Mouse (Mus musculus) adrenal gland, postnatal 14 days (tissue): ENCODE results near the gene Ece2. TPM values are rescaled to one million over a fixed set of nuclear protein-coding genes. Genes with fewer than 3 reads are reported as not detected.
A peak's percentile ranks its signal among the peaks of the same experiment; 100 is the strongest.
"Not testable (repeated sequence)": the region's sequence is repeated elsewhere in the genome, so short reads cannot be mapped to it uniquely, and the experiment has no call there.

ENCODE experiments used
- DNase-seq: peaks from one replicate; pipeline ENCODE4 v3.0.0; 2021; ENCODE audit warnings: mixed read lengths
- total RNA-seq: library from RNA; stranded (reverse); gene quantifications from 2 replicates; pipeline ENCODE4 v1.2.3, GENCODE M21; 2021

Ece2 gene
- total RNA-seq, 1 experiment from 2014 or later: 13.2 TPM

GRCm38 (mm10) chr16:20621991-20622685 is 7.5 kb upstream of the Ece2 start:
- DNase-seq: peak; percentile 93

GRCm38 (mm10) chr16:20623211-20623610 is 6.4 kb upstream of the Ece2 start:
- no peak for DNase-seq

DNA sequence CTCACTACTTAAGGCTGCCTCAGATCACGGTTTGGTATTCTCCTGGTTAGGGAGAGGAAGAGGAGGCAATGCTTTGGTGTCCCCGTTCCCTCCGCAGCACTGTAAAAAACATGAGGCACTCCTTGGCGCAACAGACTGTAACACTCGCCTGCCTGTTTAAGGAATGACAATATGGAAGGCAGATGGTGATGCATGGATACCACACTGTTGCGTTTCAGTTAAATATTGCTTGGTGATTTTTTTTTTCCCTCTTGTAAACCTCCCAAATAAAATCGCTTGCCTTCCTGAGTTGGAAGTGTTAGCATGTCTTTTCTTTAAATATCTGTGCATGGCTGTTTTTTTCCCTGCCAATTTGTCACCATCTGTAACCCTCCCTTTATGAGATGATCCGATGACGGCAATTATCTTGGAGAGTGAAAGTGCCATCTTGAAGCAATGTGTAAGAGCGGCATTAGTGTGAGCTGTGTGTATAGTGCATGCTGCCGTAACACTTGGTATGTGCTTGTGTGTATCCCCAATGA is 697 bp upstream of the Ece2 start:
- DNase-seq: no peak

- DNase-seq: no peak
These were observed 7.8 kb downstream of the Ece2 start for GRCm38 (mm10) chr16:20637410-20637809.

DNA sequence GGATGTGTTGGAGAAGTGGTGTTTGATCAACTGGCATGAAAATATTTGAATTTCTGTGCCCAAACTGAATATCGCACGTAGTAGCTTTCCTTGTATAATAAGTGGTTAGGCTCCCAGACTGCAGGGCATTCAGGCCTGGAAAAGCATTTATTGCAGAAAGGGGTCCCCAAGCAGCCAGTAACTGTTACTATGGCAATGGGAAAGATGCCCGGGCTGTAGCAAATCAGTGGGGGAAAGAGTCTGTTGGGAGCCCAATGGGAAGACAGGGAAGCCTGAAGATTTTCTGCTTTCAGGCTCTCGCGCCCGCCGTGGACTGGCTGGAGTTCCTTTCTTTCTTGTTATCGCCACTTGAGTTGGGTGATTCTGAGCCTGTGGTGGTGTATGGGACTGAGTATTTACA is 8.7 kb downstream of the Ece2 start:
- DNase-seq: no peak

DNA sequence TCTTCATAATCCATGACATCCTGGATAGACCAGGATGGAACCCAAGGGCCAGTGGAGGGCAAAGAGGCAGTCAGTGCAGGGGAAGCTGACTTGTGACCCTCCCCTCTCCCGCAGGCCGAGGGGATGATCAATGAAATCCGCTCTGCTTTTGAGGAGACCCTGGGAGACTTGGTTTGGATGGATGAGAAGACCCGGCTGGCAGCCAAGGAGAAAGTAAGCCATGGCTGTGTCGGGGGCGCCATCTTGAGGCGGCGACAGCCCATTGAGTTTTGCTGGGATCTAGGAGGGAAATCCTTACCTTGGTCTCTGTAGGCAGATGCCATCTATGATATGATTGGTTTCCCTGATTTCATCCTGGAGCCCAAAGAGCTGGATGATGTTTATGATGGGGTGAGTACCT is 12.5 kb downstream of the Ece2 start:
- DNase-seq: peak; percentile 84

GRCm38 (mm10) chr16:20643911-20644310 is 14.3 kb downstream of the Ece2 start:
- DNase-seq: peak; percentile 36

- peak; percentile 99 for DNase-seq
These were observed 21.7 kb downstream of the Ece2 start, which contains the start of gene Psmd2 for GRCm38 (mm10) chr16:20651076-20651946. Gene Psmd2, plus strand, starts transcription at chr16:20651652.

- no peak for DNase-seq
These were observed 22.3 kb downstream of the Ece2 start for GRCm38 (mm10) chr16:20651947-20652310.

GRCm38 (mm10) chr16:20653315-20653714 is 23.7 kb downstream of the Ece2 start:
- DNase-seq: no peak

DNA sequence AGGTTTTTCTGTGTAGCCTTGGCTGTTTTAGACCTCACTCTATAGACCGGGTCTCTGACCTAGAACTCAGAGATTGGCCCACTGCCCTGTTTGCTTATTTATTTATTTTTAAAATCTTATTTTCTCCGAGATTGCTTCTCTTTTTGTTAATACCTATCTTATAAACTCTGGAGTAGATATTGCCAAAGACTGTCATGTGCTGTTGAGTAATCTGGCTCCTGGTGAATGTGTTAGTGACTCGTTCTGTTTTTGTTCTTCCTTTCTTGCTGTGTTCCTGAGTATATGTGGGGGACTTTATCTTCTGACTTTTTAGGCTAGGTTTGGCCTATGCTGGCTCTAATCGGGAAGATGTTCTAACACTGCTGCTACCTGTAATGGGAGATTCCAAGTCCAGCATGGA is 28.0 kb downstream of the Ece2 start:
- DNase-seq: no peak

DNA sequence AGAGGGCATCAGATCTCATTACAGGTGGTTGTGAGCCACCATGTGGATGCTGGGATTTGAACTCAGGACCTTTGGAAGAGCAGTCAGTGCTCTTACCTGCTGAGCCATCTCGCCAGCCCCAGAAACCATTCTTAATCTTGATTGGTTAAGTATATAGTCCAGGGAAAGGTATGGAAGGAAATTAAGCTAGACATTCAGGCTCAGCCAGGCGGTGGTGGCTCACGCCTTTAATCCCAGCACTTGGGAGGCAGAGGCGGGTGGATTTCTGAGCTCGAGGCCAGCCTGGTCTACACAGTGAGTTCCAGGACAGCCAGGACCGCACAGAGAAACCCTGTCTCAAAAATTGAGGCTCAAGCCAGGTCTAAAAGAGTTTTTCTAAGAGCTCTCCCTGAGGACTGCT is 38.4 kb downstream of the Ece2 start, which contains the start of gene Eif4g1:
Gene Eif4g1 (plus strand): TSS at position 301 of the 400 bp plus-strand sequence.
- DNase-seq: not testable (repeated sequence)

GRCm38 (mm10) chr16:20670291-20670690 is 40.7 kb downstream of the Ece2 start:
- no peak for DNase-seq

DNA sequence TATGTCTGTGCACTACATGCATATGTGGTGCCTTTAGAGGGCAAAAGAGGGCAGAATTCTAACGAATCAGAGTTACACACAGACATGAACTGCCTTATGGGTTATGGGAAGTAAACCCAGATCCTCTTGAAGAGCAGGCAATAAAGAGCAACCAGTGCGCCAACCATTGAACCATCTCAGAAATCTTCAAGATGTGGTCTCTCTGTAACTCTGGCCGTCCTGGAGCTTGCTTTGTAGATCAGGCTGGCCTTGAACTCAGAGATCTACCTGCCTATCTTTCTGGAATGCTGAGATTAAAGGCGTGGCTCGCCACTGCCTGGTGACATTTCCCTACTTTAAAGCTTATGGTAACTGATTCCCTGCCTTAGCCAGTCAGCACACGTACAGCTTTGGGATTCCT is 42.3 kb downstream of the Ece2 start:
- DNase-seq: no peak

DNA sequence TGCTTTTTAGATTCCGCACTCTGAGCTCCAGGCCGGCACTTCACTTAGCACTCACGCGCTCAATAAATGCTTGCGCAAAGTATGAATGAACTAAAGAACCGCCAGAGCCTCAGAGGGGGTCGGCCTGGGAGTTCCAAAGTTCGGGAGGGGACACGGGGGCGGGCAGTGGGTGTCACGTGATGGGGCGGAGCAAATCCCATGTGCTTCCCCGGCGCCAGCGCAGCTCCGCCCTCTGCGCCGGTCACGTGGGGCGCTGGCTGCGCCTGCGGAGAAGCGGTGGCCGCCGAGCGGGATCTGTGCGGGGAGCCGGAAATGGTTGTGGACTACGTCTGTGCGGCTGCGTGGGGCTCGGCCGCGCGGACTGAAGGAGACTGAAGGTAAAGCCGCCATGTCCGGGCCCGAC is 42.9 kb downstream of the Ece2 start:
- DNase-seq: peak; percentile 98

- DNase-seq: peak; percentile 87
These were observed 43.5 kb downstream of the Ece2 start for GRCm38 (mm10) chr16:20672965-20673705.

DNA sequence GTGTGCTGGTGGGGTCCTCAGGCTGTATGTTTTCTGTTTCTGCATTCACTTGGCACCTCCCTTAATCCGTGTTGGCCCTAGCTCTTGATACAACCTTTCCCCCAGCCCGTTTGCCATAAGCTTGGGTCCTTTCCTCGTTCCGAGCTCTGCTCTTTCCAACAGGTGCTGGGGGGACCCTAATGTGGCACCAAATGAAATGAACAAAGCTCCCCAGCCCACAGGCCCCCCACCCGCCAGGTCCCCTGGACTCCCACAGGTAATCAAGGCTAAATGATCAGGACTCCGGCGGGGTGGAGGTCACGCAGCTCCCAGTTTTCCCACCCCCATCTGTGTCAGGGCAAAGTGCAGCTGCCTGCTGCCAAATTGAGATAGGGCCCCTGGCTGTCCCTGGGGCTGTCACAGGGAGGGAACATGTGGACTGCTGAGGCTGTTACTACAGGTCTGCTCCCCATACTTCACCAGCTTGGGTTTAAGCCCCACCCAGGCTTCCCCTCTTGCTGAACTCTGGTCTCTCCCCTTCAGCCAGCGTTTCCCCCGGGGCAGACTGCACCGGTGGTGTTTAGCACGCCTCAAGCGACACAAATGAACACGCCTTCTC is 44.2 kb downstream of the Ece2 start:
- peak; percentile 78 for DNase-seq

- DNase-seq: no peak
These were observed 45.6 kb downstream of the Ece2 start for GRCm38 (mm10) chr16:20675213-20675612.

GRCm38 (mm10) chr16:20676702-20677101 is 47.1 kb downstream of the Ece2 start:
- DNase-seq: no peak

DNA sequence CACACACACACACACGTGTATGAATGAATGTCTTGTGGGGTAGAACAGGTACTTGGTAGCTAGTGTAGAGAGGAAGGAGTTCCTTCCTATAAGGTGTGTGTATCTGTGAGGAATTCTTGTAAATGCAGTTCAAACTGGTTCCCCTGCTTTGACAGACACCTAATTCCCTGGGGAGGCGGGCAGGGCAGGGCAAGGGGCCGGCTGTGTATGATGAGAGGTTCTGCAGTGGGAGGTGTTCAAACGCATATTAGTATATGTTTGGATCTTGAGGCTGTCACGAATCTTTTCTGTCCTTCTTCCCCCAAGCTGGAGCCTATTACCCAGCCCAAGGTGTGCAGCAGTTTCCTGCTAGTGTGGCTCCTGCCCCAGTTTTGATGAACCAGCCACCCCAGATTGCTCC is 47.8 kb downstream of the Ece2 start:
- no peak for DNase-seq

- peak; percentile 97 for DNase-seq
These were observed 48.5 kb downstream of the Ece2 start for GRCm38 (mm10) chr16:20677974-20678675.
